Mouse (Mus musculus) retina, embryonic 14.5 days (tissue): Measurements from ENCODE around the gene Glis3.

Experiments used
- DNase-seq: peaks from one replicate; pipeline ENCODE4 v3.0.0-alpha.2; 2015; ENCODE audit warnings: low spot score

Glis3 gene

DNA sequence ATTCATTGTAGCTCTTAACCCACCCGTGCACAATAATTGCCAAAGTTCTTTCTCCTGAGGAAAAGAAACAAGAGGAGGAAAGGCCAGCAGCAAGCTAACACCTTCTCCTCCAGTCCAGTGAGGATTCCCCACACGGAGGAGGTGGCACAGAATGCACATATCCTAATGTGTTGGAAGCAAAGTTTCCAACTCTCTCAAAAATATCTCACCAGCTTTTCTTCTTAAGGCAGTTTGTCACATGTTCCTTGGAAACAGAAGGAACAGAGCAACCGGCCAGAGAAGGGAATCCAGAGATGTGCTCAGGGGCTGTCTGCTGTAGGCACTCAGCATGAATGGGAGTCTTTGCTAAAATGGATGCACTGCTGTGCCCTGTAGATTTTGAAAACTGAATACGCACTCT lies 441.8 kb downstream of the Glis3 start:
- DNase-seq, result no peak

DNA sequence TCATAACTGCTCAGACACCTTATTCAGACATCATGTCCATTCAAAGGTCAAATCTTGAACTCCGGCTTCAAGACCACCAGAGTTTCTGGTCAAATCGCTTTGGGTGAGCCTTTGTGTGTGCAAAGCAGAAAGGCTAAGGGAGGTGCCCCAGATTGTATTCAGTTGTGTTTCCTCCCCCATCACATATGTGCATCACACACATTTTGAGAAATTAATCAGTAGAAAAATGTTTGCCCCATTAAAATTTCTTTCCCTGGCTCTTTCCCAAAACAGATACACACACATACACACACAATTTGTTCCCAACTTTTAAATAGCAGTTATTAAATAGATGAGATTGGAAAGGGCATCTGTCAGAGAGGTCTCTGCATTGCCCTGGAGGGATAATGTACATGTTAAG lies 442.3 kb downstream of the Glis3 start:
- no peak for DNase-seq

DNA sequence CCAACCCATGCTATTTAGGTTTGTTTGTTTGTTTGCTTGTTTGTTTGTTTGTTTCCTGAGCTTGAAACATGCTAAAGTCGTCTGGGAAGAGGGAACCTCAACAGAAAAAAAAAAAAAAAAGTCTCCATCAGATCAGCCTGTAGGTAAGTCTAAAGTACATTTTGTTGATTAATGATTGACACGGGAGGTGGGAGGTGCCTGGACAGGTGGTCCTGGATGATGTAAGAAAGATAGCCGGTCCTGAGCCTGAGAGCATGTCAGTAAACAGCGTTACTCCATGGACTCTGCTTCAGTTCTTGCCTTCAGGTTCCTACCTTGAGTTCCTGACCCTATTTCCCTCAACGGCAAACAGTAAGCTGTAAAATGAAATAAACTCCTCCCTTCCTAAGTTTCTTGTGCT lies 444.3 kb downstream of the Glis3 start:
- no peak for DNase-seq

DNA sequence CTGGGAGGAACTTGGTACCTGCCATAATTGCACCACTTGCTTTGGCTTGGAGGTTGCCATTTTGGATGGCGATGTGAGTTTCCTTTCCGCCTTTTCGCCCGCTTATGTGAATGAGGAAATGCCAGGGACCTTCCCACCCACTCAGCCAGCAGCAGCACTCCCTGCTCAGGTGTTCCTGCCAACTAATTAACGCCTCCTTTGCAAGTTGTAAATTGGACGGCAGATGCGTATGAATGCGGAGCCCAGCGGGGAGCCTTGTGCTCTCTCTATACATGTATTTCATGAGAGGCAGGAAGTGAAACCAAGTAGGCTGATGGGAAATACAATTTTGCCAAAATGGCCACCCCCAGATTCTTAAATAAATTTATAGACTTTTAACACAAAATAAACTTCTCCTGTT lies 444.8 kb downstream of the Glis3 start:
- DNase-seq, result no peak

DNA sequence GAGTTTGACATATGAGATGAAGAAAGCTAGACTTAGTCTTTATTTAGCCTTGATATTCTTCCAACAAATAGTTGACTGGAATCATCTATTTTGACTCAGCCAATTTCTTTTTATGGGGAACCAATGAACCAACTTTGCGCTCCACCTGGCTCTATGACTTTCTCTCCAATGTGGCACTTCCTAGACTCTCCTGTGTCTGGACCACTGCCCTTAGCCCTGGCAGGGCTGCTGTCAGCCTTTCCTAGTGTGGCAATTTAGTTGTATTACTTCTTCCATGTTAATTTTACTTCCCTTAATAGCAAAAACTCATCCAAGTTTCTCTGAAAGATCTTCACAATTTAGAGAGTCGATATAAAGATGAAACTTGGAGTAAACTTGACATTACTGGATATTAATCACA lies 445.2 kb downstream of the Glis3 start:
- DNase-seq, result no peak

DNA sequence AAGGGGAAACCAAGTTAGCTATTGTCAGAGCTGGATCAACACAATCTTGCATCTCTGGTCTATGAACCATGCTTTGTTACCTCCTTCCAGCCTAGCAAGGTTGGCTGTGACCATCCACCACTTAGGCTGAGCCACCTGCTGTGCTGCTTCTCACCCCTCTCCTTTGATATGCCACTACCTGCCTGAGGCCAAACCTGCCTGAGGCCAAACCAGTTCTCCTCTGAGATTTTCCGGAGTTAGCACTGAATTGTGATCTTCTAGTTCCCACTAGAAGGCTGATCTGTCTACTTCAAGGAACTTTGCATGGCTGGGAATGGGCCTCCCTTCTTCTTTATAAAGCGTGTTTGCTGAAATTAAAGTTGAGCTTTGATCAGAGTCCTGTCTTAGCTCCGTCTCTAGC lies 448.4 kb downstream of the Glis3 start:
- DNase-seq, result no peak

DNA sequence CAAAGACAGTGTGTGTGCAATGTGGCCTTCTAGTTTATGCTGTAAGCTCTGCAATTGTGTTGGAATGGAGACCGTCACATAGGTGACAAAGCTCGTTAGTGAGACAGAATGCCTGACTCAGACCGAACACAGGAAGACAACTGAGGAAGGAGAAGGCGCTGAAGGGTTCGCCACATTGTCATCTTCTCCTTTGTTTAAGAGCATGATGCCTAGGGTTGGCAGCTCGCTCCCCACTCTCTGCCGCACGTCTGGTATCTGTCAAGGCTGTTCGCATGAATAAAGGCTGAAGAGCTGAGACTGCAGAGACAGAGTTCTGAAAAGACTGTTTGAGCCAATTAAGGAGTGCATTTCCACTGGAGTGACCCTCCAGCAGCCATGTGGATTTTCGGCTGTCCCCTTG lies 452.4 kb downstream of the Glis3 start:
- DNase-seq, result peak; percentile 59

DNA sequence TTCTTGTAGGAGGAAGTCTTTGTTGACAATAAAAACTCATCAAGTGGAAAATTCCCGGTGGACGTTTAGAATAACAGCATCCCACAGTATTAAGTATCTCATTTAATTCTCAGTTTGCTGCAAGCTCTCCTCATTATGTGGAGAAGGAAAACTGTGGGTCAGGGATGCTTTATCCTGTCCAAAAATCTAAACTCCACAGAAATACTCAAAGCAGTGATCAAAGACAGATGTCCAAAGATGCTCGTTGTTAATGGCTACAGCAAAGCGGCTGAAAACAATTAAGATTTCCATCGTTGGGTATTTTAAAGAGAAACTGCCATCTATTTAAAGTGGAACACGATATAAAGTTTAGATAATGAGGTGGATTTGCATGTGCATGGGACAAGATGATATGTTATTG lies 454.2 kb downstream of the Glis3 start:
- DNase-seq, result no peak

DNA sequence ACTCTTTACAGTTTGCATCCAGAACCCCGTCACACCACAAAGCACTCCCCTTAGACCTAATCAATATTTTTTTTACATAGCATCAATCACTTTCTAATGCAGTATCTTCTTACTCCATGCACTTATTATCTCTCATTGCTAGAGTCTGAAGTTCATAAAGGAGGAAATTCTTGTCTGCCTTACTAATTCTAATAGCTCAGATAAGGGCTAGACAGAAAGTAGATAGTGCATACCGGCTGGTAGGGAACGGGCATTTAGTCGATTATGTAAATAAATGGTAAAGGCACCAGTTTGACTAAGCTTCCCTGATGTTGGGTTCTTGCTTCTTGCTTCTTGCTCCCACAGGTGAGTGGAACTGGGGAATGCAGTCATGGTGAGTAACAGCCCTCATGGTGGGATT lies 468.2 kb downstream of the Glis3 start:
- DNase-seq, result no peak
